Mouse (Mus musculus) T-helper 17 cell (primary cell): ENCODE data around the gene Scn3b.

Source experiments
- in situ Hi-C, 2 experiments: fragments of 300-600 bp; cut with MboI, MseI; formaldehyde crosslinking; loops; 1 replicate in 1 of 2; 2 replicates in 1 of 2; pipeline ENCODE4 v1.15.1; 2025; ENCODE audit warnings: high pct_unique_total_duplicates in 2 of 2

Scn3b gene

GRCm38 (mm10) chr9:40269103-40269861 lies at the start of gene Scn3b:
Scn3b (plus strand) TSS chr9:40269217.
- in situ Hi-C loops, result no loop called here

DNA sequence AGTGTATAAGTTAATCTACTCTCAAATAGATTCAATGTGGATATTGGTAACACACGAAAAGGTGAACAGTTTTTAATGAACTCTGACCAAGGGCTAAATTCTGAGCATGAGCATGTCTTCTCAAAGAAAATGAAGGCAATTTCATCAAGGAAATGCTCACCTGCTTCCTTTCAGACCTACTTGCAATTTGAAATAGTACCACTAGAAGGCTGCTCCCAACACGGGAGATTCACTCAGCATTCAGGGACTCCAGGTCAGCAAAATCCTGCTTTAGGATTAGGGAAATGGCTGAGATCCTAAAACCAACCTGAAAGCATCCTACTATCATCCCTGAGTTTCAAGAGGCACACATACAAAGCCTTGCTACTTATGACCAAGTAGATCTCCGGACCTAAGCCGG lies 44.7 kb upstream of the Scn3b start:
- in situ Hi-C loops, result no loop called here

GRCm38 (mm10) chr9:40227874-40228789 lies 40.9 kb upstream of the Scn3b start:
- in situ Hi-C loops, result loop anchor here in 1 of 2 experiments (5.0 kb wide), 1 partner anchor 94 kb away; no protein-coding TSS in a partner anchor

DNA sequence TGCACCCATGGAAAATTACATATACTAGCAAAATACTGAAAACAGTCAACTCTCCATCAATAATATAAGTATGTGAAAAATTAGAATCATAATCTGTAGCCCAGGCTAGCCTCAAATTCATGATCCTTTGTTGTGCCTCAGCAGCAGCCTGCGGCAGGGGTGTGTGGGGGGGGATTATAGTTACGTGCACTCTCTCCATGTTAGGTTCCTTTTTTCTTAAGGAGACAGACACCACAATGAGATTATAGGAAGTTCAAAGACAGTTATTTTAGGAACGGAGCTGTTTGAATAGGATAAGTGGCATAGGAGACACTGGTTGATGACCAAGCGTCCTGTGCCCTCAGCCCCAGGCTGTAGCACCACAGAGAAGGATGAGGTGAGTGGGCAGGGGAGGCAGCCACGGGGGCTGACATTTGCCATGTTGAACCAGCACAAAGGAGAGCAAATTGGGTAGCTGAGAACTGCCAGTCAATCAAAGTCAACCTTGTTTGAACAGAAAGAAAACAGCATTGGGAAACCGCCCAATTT lies 40.1 kb upstream of the Scn3b start:
- in situ Hi-C loops, result loop anchor here in 1 of 2 experiments (5.0 kb wide), 1 partner anchor 93 kb away; no protein-coding TSS in a partner anchor

DNA sequence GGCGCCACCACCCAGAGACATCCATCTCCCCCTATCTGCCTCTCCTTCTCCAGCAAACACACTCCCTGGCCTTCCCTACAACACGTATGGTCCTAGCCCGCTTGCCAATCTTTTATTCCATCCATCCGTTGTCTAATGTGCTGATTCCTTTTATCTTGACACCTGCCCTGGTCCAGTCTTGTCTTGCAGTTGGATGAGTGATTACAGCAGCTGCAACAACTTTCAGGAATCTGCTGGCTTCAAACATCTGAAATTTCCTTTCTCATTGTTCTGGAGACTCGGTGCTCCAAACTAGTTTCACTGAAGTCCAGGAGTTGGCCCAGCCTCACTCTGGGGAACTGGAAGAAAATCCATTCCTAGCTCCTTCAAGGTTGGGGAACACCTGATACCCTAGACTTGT lies 39.5 kb upstream of the Scn3b start:
- in situ Hi-C loops, result loop anchor here in 1 of 2 experiments (5.0 kb wide), 1 partner anchor 93 kb away; no protein-coding TSS in a partner anchor

DNA sequence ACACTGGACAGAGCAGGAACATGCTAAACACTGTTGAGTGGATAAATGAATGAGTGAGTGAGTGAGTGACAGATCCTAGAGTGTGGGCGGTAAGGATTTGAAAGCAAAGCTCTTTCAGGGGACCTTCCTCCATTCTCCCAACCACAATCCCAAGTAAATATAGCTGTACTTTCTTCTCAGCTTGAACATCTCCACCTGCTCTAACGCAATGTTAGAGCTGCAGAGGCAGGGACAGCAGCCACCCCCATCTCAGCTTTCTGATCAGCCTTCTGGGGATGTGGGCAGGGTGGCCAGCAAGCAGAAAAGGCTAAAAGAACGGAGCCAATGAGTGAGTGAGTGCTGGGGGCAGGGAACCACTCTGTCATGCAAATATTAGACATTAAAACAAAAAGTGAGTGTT lies 38.0 kb upstream of the Scn3b start:
- in situ Hi-C loops, result loop anchor here in 1 of 2 experiments (10.0 kb wide), 1 partner anchor 244 kb away; no protein-coding TSS in a partner anchor

DNA sequence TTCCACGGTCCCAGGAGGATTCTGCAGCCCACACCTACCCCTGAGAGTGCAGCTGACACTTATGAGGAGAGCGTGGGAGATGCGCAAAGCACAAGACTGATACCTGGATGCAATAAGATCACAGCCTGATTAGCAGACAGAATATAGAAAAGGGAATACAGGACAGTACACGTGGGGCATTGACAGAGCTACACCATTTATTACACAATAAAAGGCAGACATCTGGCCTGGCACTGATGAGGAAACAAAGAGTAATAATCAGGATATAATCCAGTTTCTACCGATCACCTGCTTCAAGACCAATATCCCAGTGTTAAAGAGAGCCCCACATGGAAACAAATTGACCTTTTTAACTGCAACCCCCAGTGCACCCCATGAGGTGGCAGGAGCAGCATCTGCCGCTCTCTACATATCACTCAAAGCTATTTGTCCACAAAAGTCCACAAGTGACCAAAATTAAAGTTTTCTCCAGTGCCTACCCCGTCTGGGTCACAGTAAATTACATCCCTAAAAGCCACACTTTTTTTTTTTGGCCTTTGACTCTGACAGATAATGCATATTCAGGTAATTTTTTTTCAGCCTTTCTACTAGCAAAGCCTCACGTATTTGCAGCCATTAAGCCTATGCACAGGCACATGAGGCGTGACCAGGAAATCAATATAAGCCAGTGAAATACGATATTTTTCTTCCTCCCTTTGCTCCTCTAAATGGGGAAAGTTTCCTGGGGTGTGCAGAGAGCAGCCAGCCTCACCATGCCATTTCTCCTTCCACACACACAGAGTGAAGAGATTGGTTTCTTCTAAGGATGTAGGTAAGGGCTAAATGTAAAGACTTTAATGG lies 34.6 kb upstream of the Scn3b start:
- in situ Hi-C loops, result loop anchor here in 1 of 2 experiments (10.0 kb wide), 1 partner anchor 240 kb away; no protein-coding TSS in a partner anchor

GRCm38 (mm10) chr9:40235220-40235619 lies 33.8 kb upstream of the Scn3b start:
- in situ Hi-C loops, result loop anchor here in 1 of 2 experiments (10.0 kb wide), 1 partner anchor 240 kb away; no protein-coding TSS in a partner anchor

- in situ Hi-C loops, result loop anchor here in 1 of 2 experiments (10.0 kb wide), 1 partner anchor 235 kb away; no protein-coding TSS in a partner anchor
Observed at GRCm38 (mm10) chr9:40239749-40240148, 29.3 kb upstream of the Scn3b start.

DNA sequence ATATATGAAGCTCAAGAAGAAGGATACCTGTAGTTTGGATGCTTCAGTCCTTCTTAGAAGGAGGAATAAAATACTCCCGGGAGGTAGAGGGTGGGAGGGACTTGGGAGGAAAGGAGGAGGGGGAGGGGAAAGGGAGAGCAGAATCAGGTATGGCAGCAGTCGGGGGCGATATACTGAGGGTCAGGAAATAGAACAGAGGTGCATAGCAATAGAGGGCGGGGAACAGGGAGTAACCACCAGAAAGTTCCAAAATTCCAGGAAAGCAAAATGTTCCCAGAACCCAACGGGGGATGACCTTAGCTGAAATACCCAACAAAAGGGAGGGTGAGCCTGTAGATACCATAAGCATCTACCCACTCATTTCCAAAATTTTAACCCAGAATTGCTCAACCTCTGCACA lies 28.7 kb upstream of the Scn3b start:
- in situ Hi-C loops, result no loop called here

DNA sequence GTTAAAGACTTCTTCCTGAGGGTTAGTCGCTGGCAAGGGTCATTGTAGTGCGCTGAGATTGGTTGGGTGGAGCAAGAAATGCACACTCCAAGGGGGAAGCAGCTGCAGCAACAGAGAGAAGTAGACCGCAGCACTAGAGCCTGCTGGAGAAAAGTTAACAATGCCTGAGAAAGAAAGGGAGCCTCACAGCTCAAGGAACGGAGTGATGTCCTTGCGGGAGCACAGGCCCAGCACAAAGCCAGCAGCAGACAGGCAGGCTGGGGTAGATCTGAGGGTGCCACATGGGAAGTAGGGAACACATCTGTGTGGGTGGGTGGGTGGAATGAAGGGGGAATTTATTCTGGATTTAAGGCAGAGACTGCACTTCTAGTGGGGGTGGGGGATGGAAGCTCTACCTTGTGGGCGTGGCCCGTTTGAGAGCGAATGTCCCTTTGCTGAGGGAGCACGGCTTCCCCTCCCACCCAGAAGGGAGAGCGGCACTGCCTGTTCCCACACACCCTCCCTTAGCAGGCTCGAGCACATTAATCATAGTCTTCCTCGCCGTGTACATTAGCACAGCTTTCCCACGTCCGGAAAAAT lies 27.7 kb upstream of the Scn3b start:
- in situ Hi-C loops, result no loop called here

GRCm38 (mm10) chr9:40241951-40242888 lies 26.8 kb upstream of the Scn3b start:
- in situ Hi-C loops, result no loop called here

DNA sequence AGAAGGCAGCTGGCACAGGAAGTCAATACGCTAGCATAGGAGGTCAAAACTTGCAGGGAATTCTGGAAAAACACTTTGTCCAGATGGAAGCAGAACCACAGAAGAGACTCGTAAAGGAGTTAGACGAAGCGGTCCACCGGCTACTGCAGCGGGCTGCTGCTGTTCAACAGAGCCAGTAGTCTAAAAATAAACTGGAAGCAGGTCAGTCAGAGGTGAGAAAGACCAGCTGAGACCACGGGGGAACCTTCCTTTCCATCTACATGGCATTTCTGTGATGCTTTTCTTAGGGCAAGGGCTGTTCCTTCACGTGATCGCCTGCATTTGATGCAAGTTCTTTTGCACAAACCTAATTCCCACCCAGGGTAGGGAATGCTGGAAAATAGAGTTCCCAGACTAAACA lies 23.6 kb upstream of the Scn3b start:
- in situ Hi-C loops, result no loop called here

GRCm38 (mm10) chr9:40245974-40246665 lies 22.9 kb upstream of the Scn3b start:
- in situ Hi-C loops, result no loop called here

- in situ Hi-C loops, result no loop called here
Observed at GRCm38 (mm10) chr9:40246702-40247101, 22.3 kb upstream of the Scn3b start.

- in situ Hi-C loops, result no loop called here
Observed at GRCm38 (mm10) chr9:40249106-40249505, 19.9 kb upstream of the Scn3b start.

DNA sequence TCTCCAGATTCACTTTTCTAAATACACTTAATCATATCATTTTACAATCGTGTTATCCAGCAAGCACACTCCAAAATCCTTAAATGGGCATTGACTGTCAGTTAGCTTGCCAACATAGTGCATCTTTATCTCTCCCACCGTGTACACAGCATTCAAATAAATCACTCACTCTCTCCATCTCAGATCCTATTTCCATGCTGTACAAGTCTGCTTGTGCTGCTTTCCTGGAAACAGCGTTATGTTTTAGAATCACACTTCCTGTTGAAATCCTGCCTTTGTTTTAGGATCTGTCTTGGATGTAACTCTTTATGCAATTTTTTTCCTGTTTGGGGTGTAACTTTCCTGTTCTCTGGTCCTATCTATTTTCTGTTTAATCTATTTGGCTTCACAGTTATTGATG lies 16.6 kb upstream of the Scn3b start:
- in situ Hi-C loops, result no loop called here

DNA sequence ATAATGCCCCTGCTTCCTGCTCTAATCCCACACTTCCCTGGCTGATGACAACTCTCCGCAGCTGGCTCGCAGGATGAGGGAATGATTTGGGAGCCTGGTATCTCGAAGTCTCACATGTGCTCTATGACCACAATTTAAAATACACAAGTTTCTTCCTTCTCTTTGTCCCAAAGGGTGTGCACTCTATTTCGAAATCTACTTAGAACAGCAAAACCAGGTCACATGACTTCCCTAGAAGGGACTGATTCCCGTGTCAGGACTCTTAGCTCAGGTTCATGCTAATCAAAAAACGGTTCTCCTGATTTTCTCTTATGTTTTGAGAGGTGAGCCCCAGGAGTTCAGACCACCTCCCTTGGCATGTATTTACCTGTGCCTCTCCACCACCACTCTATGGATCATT lies 5.1 kb upstream of the Scn3b start:
- in situ Hi-C loops, result no loop called here
